Mouse (Mus musculus) ES-E14 (cell line): ENCODE results near the gene Jtb.

Source experiments
- CHD2 ChIP-seq: IDR thresholded peaks from 2 replicates; pipeline ENCODE4 v1.6.1; 2014; ENCODE audit warnings: mild to moderate bottlenecking, low read depth, low read length, inconsistent platforms
- HCFC1 ChIP-seq: IDR thresholded peaks from 2 replicates; pipeline ENCODE4 v1.6.1; 2012; ENCODE audit warnings: low read length, inconsistent platforms, borderline replicate concordance; ENCODE audit not compliant: insufficient read depth
- ZC3H11A ChIP-seq: IDR thresholded peaks from 2 replicates; pipeline ENCODE4 v1.6.1; 2012; ENCODE audit warnings: low read depth, mild to moderate bottlenecking, inconsistent platforms, low read length, borderline replicate concordance

GRCm38 (mm10) chr3:90231075-90231474 lies 322 bp upstream of the Jtb start:
- TF ChIP-seq ZC3H11A, result no peak
- TF ChIP-seq HCFC1, result no peak
- TF ChIP-seq CHD2, result no peak
